Mouse (Mus musculus) small intestine, adult 2 months (tissue): ENCODE measurements around the gene Rflna.

Source experiments
- CTCF ChIP-seq: fragments of 200-500 bp; IDR thresholded peaks from 2 replicates; pipeline ENCODE4 v1.5.1; 2012; ENCODE audit warnings: low read depth, mild to moderate bottlenecking, control low read depth, inconsistent platforms, low read length, moderate library complexity, mixed read lengths; ENCODE audit not compliant: insufficient replicate concordance, insufficient read length; ENCODE audit errors: extremely low read depth
- POLR2A ChIP-seq: fragments of 200-500 bp; IDR thresholded peaks from 2 replicates; pipeline ENCODE4 v1.6.1; 2012; ENCODE audit warnings: low read depth, mild to moderate bottlenecking, control low read depth, inconsistent platforms, low read length, moderate library complexity

DNA sequence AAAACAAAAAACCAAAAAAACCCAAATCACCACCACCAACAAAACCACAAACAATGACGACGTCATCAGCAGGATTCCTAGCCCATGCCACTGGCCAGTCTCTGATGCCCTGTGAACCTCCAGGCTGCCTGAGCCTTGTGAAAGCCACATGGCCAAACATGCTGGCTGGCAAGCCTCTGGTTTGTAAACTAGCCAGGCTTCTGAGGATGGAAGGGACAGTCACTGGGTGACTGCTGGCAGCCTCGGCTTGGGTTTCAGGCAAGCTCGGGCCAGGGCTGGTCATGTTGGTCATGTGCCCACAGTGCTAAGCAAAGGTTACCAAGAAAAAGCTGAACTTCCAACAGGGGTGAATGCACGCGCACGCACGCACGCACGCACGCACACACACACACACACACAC lies 18.3 kb downstream of the Rflna start:
- TF ChIP-seq CTCF (no peak), POLR2A (no peak)
